Mouse (Mus musculus): ENCODE measurements around the gene Trim11. TPM values are rescaled to one million over a fixed set of nuclear protein-coding genes. Genes with fewer than 3 reads are reported as not detected.

Trim11 gene
- total RNA-seq, 2 experiments from 2014 or later: 5.6 to 7.4 TPM

- intact Hi-C loops (cut with DNase I): no loop called here
Measured at GRCm38 (mm10) chr11:58999830-59000229, 21.9 kb downstream of the Trim11 start.

GRCm38 (mm10) chr11:59000635-59001034 is 22.7 kb downstream of the Trim11 start:
- DNase-seq: no peak
- intact Hi-C loops (cut with DNase I): no loop called here

More at GRCm38 (mm10) chr11:58999830-59000229, 21.9 kb downstream of the Trim11 start:
- no peak for DNase-seq

DNA sequence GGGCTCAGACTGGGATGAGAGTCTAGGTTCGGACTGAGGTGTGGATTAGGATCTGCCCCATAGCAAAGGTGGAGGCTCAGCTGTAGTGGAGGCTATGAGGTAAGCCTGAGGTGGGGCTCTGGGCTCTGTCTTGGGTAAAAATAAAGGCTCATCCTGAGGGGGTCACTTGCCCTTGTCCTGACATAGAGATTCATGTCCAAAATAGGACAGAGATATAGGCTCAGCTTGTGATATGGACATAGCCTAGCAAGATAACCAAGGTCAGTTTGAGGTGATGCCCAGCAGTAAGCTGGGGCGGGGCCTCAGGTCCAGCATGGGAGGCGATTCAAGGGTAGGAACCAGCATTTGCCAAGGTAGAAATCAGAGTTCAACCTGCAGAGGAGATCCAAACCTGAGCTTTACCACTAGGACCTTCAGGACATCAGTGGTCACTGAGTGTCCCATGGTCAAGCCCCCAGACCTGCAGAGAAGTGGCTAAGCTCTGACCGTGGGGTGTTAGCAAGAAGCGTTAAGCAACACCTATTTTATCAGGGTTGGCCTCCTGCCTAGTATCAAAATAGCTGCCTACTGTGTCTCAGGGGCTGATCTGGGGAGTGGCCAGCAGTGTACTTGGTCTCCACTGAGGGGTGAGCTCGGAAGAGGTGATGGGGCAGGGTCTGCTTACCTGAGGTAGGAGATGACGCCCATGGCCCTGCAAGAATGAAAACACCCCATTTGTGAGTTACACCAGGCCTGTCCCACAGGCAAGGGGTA is 24.6 kb downstream of the Trim11 start:
- DNase-seq: no peak
- intact Hi-C loops (cut with DNase I): no loop called here

DNA sequence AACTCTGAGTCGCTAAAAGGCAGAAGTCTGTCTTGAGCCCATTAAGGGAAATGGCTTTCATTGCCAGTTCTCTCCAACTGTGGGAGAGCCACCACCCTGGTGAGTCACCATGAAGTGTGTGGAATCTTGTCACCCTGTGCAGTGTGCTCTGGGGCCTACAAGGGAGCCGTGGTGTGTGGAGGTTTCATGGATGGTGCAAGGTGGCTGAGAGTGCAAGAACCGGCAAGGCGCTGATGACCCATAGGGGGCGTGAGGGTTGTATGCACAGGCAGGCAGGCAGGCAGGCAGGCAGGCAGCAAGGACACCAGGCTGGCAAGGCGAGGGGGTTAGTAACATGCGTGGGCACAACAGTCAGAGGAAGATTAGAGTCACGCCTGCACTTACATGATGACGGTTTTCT is 37.2 kb downstream of the Trim11 start:
- intact Hi-C loops (cut with DNase I): no loop called here
- no peak for DNase-seq

DNA sequence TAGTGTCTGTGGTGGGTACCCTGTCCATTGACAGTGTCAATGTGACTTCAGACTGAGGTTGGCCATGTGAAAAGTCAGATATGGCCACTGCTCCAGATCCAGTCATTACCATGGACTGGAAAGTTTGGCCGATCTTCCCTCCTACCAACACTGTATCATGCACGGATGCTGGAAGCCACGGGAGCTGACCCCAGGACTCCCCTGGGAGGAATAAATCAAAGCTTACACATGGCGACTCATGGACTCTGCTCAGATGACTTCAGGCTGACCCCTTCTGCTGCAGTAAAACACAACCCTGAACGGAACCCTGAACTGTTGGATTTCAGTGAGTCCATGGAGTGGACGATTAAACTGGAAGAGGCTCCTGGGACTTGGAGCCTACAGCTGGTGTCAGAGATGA is 48.5 kb downstream of the Trim11 start:
- intact Hi-C loops (cut with DNase I): no loop called here
- no peak for DNase-seq

GRCm38 (mm10) chr11:59029003-59029402 is 51.1 kb downstream of the Trim11 start:
- no peak for DNase-seq
- intact Hi-C loops (cut with DNase I): no loop called here

Small RNAs within 50 kb of the gene (microRNA-seq; reads per million reads assigned to microRNA genes)
- 0 to 0.74 reads per million in 2 experiments for gene Gm44313

Other genes with a start within 250 kb of the Trim11 start
- gene Olfr317, start 238.9 kb upstream of the Trim11 start, total RNA-seq (2021): not detected
- gene Olfr316, start 225.4 kb upstream of the Trim11 start, total RNA-seq (2021): not detected
- not detected for gene Olfr315, start 204.9 kb upstream of the Trim11 start, total RNA-seq (2021)
- gene Olfr314, start 195.1 kb upstream of the Trim11 start, total RNA-seq (2021): not detected
- gene Fam183b, start 176.1 kb upstream of the Trim11 start, total RNA-seq (2021): not detected
- not detected for gene Olfr313, start 163.1 kb upstream of the Trim11 start, total RNA-seq (2021)
- gene Olfr312, start 148.9 kb upstream of the Trim11 start, total RNA-seq (2021): not detected
- gene Olfr311, start 138.8 kb upstream of the Trim11 start, total RNA-seq (2021): not detected
- 1 to 10 TPM in 1 of 2 experiments, under 1 TPM in 1; 0.69 to 1.1 TPM for gene Gm12258, start 130.9 kb upstream of the Trim11 start, total RNA-seq (2021)
- 1 to 10 TPM in 1 of 2 experiments, under 1 TPM in 1; 0.74 to 1.2 TPM for gene 2810021J22Rik, start 110.9 kb upstream of the Trim11 start, total RNA-seq (2021)
- gene Zfp39, start 73.9 kb upstream of the Trim11 start, total RNA-seq (2021): 1 to 10 TPM; 2.0 to 3.2 TPM
- gene Btnl10, start 60.2 kb upstream of the Trim11 start, total RNA-seq (2021): not detected
- gene Rnf187, start 39.2 kb upstream of the Trim11 start, total RNA-seq (2021): 10 to 100 TPM; 86.9 to 96.5 TPM
- gene Hist3h2ba, start 29.2 kb upstream of the Trim11 start, total RNA-seq (2021): 1 to 10 TPM; 1.1 to 1.5 TPM
- gene Hist3h2a, start 23.4 kb upstream of the Trim11 start, total RNA-seq (2021): 10 to 100 TPM in 1 of 2 experiments, 1 to 10 TPM in 1; 9.5 to 10.5 TPM
- under 1 TPM; 0.13 to 0.17 TPM for gene Trim17, start 23.4 kb upstream of the Trim11 start, total RNA-seq (2021)
- gene Obscn, start 158.3 kb downstream of the Trim11 start, total RNA-seq (2021): 1,000 to 10,000 TPM; 1,369 to 1,614 TPM
- gene Iba57, start 185.6 kb downstream of the Trim11 start, total RNA-seq (2021): 10 to 100 TPM in 1 of 2 experiments, 1 to 10 TPM in 1; 7.4 to 10.4 TPM
- gene Gjc2, start 205.1 kb downstream of the Trim11 start, total RNA-seq (2021): under 1 TPM; 0.23 to 0.42 TPM
- 10 to 100 TPM; 21.2 to 24.7 TPM for gene Guk1, start 214.1 kb downstream of the Trim11 start, total RNA-seq (2021)
- gene Mrpl55, start 224.4 kb downstream of the Trim11 start, total RNA-seq (2021): 10 to 100 TPM; 47.5 to 49.6 TPM
- 1 to 10 TPM; 2.7 to 3.5 TPM for gene 2310033P09Rik, start 230.2 kb downstream of the Trim11 start, total RNA-seq (2021)

Data from gastrocnemius, postnatal 36 days (tissue).